Mouse (Mus musculus): ENCODE results near the gene Frmd4a. TPM values are rescaled to one million over a fixed set of nuclear protein-coding genes. Genes with fewer than 3 reads are reported as not detected.
A peak's percentile ranks its signal among the peaks of the same experiment; 100 is the strongest.

The Frmd4a gene
- total and polyA plus RNA-seq, 2 experiments from 2014 or later, result 40.7 to 55.8 TPM

- Histone ChIP-seq H3K27ac (peak overlapping the region; percentile 54; the same call in 1 of the 2 replicates), H3K4me2 (ENCODE audit: low read depth, low read length) (no peak overlapping the region)
- ATAC-seq, result peak; percentile 53; the same call in 1 of the 2 replicates
Observed at GRCm38 (mm10) chr2:4509739-4510138, 492.2 kb downstream of the Frmd4a start.

DNA sequence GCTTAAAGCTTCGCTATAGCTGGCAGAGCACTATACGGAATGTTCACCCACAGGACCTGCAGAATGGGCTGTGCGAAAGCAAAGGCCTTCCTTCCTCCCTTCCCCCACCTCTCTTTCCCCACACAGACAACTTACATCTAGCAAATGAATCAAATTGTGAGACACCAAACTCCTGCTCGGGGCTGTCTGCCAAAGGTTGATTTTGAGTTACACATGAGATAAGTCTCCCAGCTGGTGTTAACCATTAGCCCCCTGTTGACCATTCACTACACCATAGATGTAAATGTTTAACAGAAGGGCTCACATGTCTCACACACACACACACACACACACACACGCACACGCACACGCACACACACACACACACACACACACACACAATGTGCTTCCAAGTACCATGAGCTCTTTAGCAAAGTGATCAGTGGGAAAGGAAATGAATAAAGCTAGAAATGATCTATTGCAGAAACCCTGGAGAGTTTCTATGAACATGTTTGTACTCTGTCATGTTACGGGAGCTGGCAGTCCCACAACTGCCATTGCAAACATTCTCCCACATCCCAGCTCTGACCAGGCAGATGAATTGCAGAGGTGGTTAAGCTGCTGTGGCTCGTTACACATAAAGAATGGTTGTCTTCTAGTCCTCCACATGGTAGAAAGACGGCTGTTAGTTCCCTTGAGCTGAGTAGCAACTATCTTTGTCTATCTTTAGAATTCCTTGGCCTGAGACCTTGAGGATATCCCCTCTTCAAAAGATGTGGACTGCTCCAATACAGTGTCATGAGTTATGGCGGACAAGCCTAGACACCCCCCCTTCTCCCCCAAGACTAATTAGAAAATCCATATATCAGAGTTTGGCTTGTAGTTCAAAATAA lies 492.9 kb downstream of the Frmd4a start:
- H3K9me3 ChIP-seq (ENCODE audit: low read length), result no peaks in the 10 kb centered on the region
- no peak for ATAC-seq
- no peak overlapping the region for H3K9ac ChIP-seq (replicated peaks; ENCODE audit: low read length)
- H3K4me3 ChIP-seq (ENCODE audit: low read length), result no peak overlapping the region
- no peaks in the 10 kb centered on the region for H3K36me3 ChIP-seq (ENCODE audit: insufficient read depth, low read length)
- H3K27me3 ChIP-seq (ENCODE audit: insufficient read depth, low read length), result no peaks in the 10 kb centered on the region
- no peak for TF ChIP-seq CTCF (IDR thresholded peaks at IDR 0.05; ENCODE audit: low read depth)
- no peak overlapping the region for H3K4me2 ChIP-seq (ENCODE audit: low read depth, low read length)
- H3K4me1 ChIP-seq (ENCODE audit: insufficient read depth, low read length), result peaks cover 12% of the 10 kb centered on the region
- peak overlapping the region; percentile 54; the same call in 1 of the 2 replicates for H3K27ac ChIP-seq
- DNase-seq (ENCODE audit: low spot score), result no peak
- 64% methylated on average over 11 of the region's 11 CpGs for WGBS

More at GRCm38 (mm10) chr2:4509739-4510138, 492.2 kb downstream of the Frmd4a start:
- DNase-seq (ENCODE audit: low spot score), result no peak
- Histone ChIP-seq H3K9ac (replicated peaks; ENCODE audit: low read length) (no peak overlapping the region), H3K36me3 (ENCODE audit: insufficient read depth, low read length) (no peaks in the 10 kb centered on the region), H3K9me3 (ENCODE audit: low read length) (no peaks in the 10 kb centered on the region), H3K27me3 (ENCODE audit: insufficient read depth, low read length) (no peaks in the 10 kb centered on the region), H3K4me3 (ENCODE audit: low read length) (no peak overlapping the region), H3K4me1 (ENCODE audit: insufficient read depth, low read length) (peaks cover 12% of the 10 kb centered on the region)
- 38% methylated on average over 5 of the region's 5 CpGs for WGBS
- TF ChIP-seq CTCF (IDR thresholded peaks at IDR 0.05; ENCODE audit: low read depth), result no peak

GRCm38 (mm10) chr2:4511080-4511386 lies 493.5 kb downstream of the Frmd4a start:
- H3K4me1 ChIP-seq (ENCODE audit: insufficient read depth, low read length), result peaks cover 12% of the 10 kb centered on the region
- DNase-seq (ENCODE audit: low spot score), result no peak
- no peak overlapping the region for H3K4me2 ChIP-seq (ENCODE audit: low read depth, low read length)
- no peak for TF ChIP-seq CTCF (IDR thresholded peaks at IDR 0.05; ENCODE audit: low read depth)
- no peaks in the 10 kb centered on the region for H3K9me3 ChIP-seq (ENCODE audit: low read length)
- H3K4me3 ChIP-seq (ENCODE audit: low read length), result no peak overlapping the region
- H3K9ac ChIP-seq (replicated peaks; ENCODE audit: low read length), result no peak overlapping the region
- H3K27me3 ChIP-seq (ENCODE audit: insufficient read depth, low read length), result no peaks in the 10 kb centered on the region
- H3K36me3 ChIP-seq (ENCODE audit: insufficient read depth, low read length), result no peaks in the 10 kb centered on the region
- no peak overlapping the region for H3K27ac ChIP-seq
- ATAC-seq, result no peak
- WGBS, result 95% methylated on average over 2 of the region's 2 CpGs

GRCm38 (mm10) chr2:4512607-4513006 lies 495.1 kb downstream of the Frmd4a start:
- Histone ChIP-seq H3K9ac (replicated peaks; ENCODE audit: low read length) (no peak overlapping the region), H3K36me3 (ENCODE audit: insufficient read depth, low read length) (no peaks in the 10 kb centered on the region), H3K4me3 (ENCODE audit: low read length) (no peak overlapping the region), H3K9me3 (ENCODE audit: low read length) (no peaks in the 10 kb centered on the region), H3K4me2 (ENCODE audit: low read depth, low read length) (no peak overlapping the region), H3K4me1 (ENCODE audit: insufficient read depth, low read length) (peaks cover 13% of the 10 kb centered on the region), H3K27ac (no peak overlapping the region), H3K27me3 (ENCODE audit: insufficient read depth, low read length) (no peaks in the 10 kb centered on the region)
- no peak for TF ChIP-seq CTCF (IDR thresholded peaks at IDR 0.05; ENCODE audit: low read depth)
- WGBS, result 44% methylated on average over 14 of the region's 14 CpGs
- ATAC-seq (no peak), DNase-seq (ENCODE audit: low spot score) (no peak)

DNA sequence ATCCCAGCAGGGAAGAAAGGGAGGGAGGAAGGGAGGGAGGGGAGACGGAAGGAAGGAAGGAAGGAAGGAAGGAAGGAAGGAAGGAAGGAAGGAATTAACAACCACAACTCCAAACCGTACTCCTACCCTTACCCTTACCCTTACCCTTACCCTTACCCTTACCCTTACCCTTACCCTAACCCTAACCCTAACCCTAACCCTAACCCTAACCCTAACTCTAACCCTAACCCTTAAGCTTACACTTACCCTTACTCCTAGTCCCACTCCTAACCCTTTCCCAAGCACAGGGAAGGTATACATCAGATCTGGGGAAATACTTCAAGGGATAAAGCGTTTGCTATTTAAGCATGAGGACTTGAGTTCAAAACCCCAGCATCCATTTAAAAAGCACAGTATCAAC lies 498.4 kb downstream of the Frmd4a start:
- ATAC-seq (no peak), DNase-seq (ENCODE audit: low spot score) (no peak)
- H3K4me2 ChIP-seq (ENCODE audit: low read depth, low read length), result no peak overlapping the region
- TF ChIP-seq CTCF (IDR thresholded peaks at IDR 0.05; ENCODE audit: low read depth), result no peak
- 87% methylated on average over 3 of the region's 3 CpGs for WGBS
- peaks cover 3% of the 10 kb centered on the region; the same call in 1 of the 2 replicates for H3K4me1 ChIP-seq (ENCODE audit: insufficient read depth, low read length)
- no peaks in the 10 kb centered on the region for H3K36me3 ChIP-seq (ENCODE audit: insufficient read depth, low read length)
- no peaks in the 10 kb centered on the region for H3K9me3 ChIP-seq (ENCODE audit: low read length)
- no peaks in the 10 kb centered on the region for H3K27me3 ChIP-seq (ENCODE audit: insufficient read depth, low read length)
- H3K27ac ChIP-seq, result no peak overlapping the region
- no peak overlapping the region for H3K4me3 ChIP-seq (ENCODE audit: low read length)
- no peak overlapping the region for H3K9ac ChIP-seq (replicated peaks; ENCODE audit: low read length)

DNA sequence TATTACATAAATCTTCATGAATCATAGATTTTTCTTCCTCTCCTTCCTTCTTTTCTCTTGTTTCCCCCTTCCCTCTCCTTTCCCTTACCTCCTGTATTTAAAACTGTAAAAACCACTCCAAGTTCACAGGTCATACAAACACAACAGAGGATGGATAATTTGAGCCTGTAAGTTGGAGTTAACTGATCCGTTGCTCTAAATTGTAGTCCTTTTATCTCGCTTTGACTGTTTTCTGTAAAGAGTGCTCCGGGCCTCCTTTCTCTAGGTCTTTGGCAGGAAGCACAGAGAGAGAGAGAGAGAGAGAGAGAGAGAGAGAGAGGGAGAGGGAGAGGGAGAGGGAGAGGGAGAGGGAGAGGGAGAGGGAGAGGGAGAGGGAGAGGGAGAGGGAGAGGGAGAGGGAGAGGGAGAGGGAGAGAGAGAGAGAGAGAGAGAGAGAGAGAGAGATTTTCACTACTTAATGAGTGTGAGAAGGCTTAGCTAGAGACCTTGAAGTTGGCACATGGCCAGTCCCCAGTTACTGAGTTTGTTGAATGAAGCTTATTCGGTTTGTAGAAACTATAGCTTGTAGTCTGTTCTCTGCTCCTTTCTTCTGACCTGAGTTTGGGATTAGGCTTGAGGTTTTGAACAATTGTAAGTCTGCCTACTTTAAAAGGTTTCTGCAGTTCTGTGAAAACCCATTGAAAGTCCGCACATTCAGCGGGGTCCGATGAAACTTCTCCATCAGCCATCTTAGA lies 499.5 kb downstream of the Frmd4a start:
- no peak overlapping the region for H3K9ac ChIP-seq (replicated peaks; ENCODE audit: low read length)
- ATAC-seq (peak; percentile 41; the same call in 1 of the 2 replicates), DNase-seq (ENCODE audit: low spot score) (peak; percentile 74)
- H3K4me2 ChIP-seq (ENCODE audit: low read depth, low read length), result 0 out of 2 replicates have a peak overlapping the region, but pooled peaks have one; percentile 13
- no peak overlapping the region for H3K4me3 ChIP-seq (ENCODE audit: low read length)
- H3K4me1 ChIP-seq (ENCODE audit: insufficient read depth, low read length), result peaks cover 3% of the 10 kb centered on the region; the same call in 1 of the 2 replicates
- no peaks in the 10 kb centered on the region for H3K9me3 ChIP-seq (ENCODE audit: low read length)
- 32% methylated on average over 7 of the region's 7 CpGs for WGBS
- H3K36me3 ChIP-seq (ENCODE audit: insufficient read depth, low read length), result no peaks in the 10 kb centered on the region
- peak overlapping the region; percentile 43; the same call in 1 of the 2 replicates for H3K27ac ChIP-seq
- H3K27me3 ChIP-seq (ENCODE audit: insufficient read depth, low read length), result no peaks in the 10 kb centered on the region
- TF ChIP-seq CTCF (IDR thresholded peaks at IDR 0.05; ENCODE audit: low read depth), result no peak

All from hindbrain, postnatal 0 days (tissue).